Mouse (Mus musculus) neutrophil, adult 59 days (primary cell): ENCODE data around the gene Lipk. TPM values are rescaled to one million over a fixed set of nuclear protein-coding genes. Genes with fewer than 3 reads are reported as not detected.

ENCODE experiments used
- total RNA-seq, 2 experiments: library from RNA; stranded (reverse); gene quantifications; 1 replicate in 1 of 2; 2 replicates in 1 of 2; pipeline ENCODE4 v1.2.4; 2023

The Lipk gene
- not detected for total RNA-seq

DNA sequence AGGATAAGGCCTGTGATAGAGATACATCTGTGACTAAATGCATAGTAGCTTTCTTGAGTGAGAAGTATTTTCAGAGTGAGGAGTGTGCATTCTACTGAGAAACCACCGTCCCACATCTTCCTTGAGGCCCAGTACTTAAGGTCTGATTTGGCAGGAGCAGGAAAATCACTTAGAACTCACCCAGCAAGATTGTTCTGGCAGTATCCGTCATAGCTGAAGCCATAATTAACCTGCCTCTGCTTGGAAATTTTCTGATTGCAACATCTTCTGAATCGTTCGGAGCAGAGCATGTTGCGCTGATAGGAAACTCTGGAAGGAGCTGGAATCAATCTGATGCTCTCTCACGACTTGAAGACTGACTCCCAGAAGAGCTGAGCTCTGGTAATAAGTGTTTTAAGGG is at the start of gene Lipk:
Gene Lipk, plus strand, starts transcription at position 289 of the 400 bp plus-strand sequence.

DNA sequence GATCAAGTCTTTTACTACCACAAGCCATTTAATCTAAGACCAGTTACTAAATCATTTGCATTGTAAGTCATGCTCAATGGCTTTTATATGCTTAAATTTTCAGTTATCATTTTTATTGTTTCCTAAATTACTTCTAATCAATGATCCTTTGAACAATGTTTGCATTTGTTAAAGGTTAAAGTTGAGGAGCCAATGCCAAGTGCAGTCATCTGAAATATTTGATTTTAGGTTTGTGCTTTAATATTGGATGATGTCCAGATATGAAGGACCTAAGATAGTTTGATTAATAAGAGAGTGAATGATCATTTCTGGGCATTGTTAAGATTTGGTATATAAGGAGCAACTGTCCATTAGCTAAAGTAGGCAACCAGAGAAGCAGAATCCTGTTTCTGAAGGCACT is 47.2 kb upstream of the Lipk start, which contains the start of gene Lipf:
Gene Lipf, plus strand, starts transcription at position 301 of the 400 bp plus-strand sequence.

DNA sequence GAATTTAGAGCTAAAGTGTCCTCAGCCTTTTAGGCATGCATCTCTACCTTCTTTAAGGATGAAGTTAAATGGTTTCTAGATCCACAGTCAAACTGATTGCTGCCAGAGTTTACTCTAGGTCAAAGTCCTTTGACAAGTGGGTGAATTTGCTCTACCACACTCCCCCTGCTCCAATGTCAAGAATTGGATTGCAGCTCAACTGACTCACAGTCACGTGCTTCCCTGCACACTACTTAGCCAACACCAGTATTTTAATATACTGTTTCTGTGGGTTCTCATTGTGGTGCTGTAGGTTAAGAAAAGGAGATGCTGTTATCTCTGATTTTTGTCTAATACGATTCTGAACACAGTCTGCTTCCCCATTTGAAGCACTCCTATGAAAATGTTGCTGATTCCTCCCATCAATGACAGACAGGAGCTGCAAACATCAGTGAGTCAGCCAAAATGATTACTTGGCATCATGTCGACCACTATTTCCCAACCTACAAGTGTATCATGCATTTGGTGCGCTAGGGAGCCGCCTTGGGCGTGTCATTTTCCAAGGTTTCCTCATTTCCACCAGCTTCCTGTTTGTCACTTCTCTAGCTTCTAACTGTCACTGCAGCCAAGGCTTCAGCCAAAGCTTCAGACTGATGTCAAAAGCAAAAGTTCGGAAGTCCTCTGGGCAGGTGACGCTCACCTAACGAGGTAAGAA is 58.8 kb downstream of the Lipk start, which contains the start of gene Lipn:
Gene Lipn, plus strand, starts transcription at position 580 of the 694 bp plus-strand sequence.

Other genes starting within 250 kb of the Lipk start
- gene Lipo3, start 246.3 kb upstream of the Lipk start, total RNA-seq = 1 to 10 TPM; 2.5 to 3.2 TPM
- not detected for gene Lipo1, start 220.8 kb upstream of the Lipk start, total RNA-seq
- not detected for gene Lipf, start 47.1 kb upstream of the Lipk start, total RNA-seq
- gene Lipn, start 59.1 kb downstream of the Lipk start, total RNA-seq = under 1 TPM in 1 of 2 experiments, not detected in 1; 0.82 TPM
- not detected for gene Lipm, start 92.6 kb downstream of the Lipk start, total RNA-seq
- 10 to 100 TPM; 47.3 to 59.8 TPM for gene Ankrd22, start 157.8 kb downstream of the Lipk start, total RNA-seq
- 10 to 100 TPM; 22.4 to 22.5 TPM for gene Stambpl1, start 183.9 kb downstream of the Lipk start, total RNA-seq
- 10 to 100 TPM; 23.8 to 28.4 TPM for gene Acta2, start 247.3 kb downstream of the Lipk start, total RNA-seq